Mouse (Mus musculus) T-helper 2 cell (primary cell): Measurements from ENCODE around the gene Edc4.

Experiments
- in situ Hi-C: fragments of 300-600 bp; cut with MboI, MseI; formaldehyde crosslinking; loops from one replicate; pipeline ENCODE4 v1.15.1; 2025; ENCODE audit warnings: high pct_unique_total_duplicates

Edc4 gene

GRCm38 (mm10) chr8:105880754-105881520, at the start of gene Edc4:
Edc4 (plus strand) TSS chr8:105880881.
- in situ Hi-C loops, result no loop called here

- in situ Hi-C loops, result loop anchor here (5.0 kb wide), 1 partner anchor 94 kb away; no protein-coding TSS in a partner anchor
Observed at GRCm38 (mm10) chr8:105833740-105834139, 46.9 kb upstream of the Edc4 start.

GRCm38 (mm10) chr8:105835318-105835717, 45.4 kb upstream of the Edc4 start:
- in situ Hi-C loops, result no loop called here

- in situ Hi-C loops, result no loop called here
Observed at GRCm38 (mm10) chr8:105836991-105837390, 43.7 kb upstream of the Edc4 start.

- in situ Hi-C loops, result no loop called here
Observed at GRCm38 (mm10) chr8:105839209-105839608, 41.5 kb upstream of the Edc4 start.

- in situ Hi-C loops, result no loop called here
Observed at GRCm38 (mm10) chr8:105846678-105847077, 34.0 kb upstream of the Edc4 start.

GRCm38 (mm10) chr8:105850014-105850413, 30.7 kb upstream of the Edc4 start:
- in situ Hi-C loops, result no loop called here

- in situ Hi-C loops, result no loop called here
Observed at GRCm38 (mm10) chr8:105850611-105851010, 30.1 kb upstream of the Edc4 start.

GRCm38 (mm10) chr8:105851651-105852143, 29.0 kb upstream of the Edc4 start:
- in situ Hi-C loops, result no loop called here

- in situ Hi-C loops, result no loop called here
Observed at GRCm38 (mm10) chr8:105852146-105852729, 28.4 kb upstream of the Edc4 start.

GRCm38 (mm10) chr8:105853178-105853577, 27.5 kb upstream of the Edc4 start, which contains the start of gene Cenpt:
Cenpt (minus strand) TSS chr8:105853278.
- in situ Hi-C loops, result no loop called here

- in situ Hi-C loops, result no loop called here
Observed at GRCm38 (mm10) chr8:105854303-105854702, 26.4 kb upstream of the Edc4 start.

GRCm38 (mm10) chr8:105854715-105855216, 25.9 kb upstream of the Edc4 start, which contains the start of gene Thap11:
Thap11 (plus strand) TSS chr8:105855132.
- in situ Hi-C loops, result no loop called here

- in situ Hi-C loops, result no loop called here
Observed at GRCm38 (mm10) chr8:105855248-105856167, 25.2 kb upstream of the Edc4 start.

GRCm38 (mm10) chr8:105856168-105856835, 24.4 kb upstream of the Edc4 start:
- in situ Hi-C loops, result no loop called here

- in situ Hi-C loops, result no loop called here
Observed at GRCm38 (mm10) chr8:105858495-105858894, 22.2 kb upstream of the Edc4 start.

GRCm38 (mm10) chr8:105859314-105859713, 21.4 kb upstream of the Edc4 start:
- in situ Hi-C loops, result no loop called here

- in situ Hi-C loops, result loop anchor here (5.0 kb wide), 1 partner anchor 33 kb away; the partner anchor contains the start of genes Ranbp10 and Tsnaxip1
Observed at GRCm38 (mm10) chr8:105860143-105860981, 20.3 kb upstream of the Edc4 start, which contains the start of gene Nutf2. Nutf2 (plus strand) TSS chr8:105860580.

- in situ Hi-C loops, result loop anchor here (5.0 kb wide), 1 partner anchor 35 kb away; the partner anchor contains the start of genes Ranbp10 and Tsnaxip1
Observed at GRCm38 (mm10) chr8:105861951-105862350, 18.7 kb upstream of the Edc4 start.
